Mouse (Mus musculus): Measurements from ENCODE around the gene A630095E13Rik.
"Not testable (repeated sequence)": the region's sequence is repeated elsewhere in the genome, so short reads cannot be mapped to it uniquely, and the experiment has no call there.

Gene A630095E13Rik

DNA sequence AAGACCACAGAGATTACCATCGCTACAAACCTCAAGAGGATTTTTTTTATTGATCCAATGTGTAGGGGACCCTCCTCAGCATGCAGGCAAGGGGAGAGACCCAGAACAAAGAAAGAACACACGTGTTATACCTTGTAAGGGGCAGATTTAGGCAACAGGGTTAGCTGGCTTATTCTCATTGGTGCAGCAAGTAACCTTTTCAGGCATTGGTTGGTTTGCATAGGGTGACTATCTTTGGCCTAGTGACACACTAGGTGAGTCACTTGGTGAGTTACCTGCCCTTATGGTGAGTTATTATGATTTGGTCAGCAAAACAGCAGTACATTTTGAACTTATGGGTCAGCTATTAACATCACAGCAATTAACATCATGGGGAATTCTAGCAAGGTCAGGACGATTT, at the start of gene A630095E13Rik:
A630095E13Rik (minus strand) TSS at position 101 of the 400 bp plus-strand sequence.
- not testable (repeated sequence) for DNase-seq

DNA sequence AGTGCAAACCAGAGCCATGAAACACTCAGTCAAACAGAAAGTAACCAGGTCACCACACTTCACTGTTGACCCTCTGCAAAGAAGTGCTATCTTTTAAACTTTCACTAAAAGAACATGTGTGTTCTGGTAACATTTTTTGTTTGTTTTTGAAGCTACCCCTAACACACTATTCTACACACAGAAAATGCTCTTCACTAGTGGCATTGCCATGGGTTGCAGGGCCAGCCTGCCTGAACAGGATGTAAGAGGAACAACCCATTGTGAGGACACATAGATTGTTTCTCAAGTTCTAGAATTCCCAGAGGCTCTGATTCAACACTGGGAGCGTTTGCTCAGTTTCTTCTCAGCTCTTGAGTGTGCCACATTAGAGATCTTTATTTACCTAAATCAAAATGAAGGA, 49.7 kb upstream of the A630095E13Rik start, which contains the start of gene Acrv1:
Acrv1 (plus strand) TSS at position 301 of the 400 bp plus-strand sequence.
- DNase-seq, result no peak

DNA sequence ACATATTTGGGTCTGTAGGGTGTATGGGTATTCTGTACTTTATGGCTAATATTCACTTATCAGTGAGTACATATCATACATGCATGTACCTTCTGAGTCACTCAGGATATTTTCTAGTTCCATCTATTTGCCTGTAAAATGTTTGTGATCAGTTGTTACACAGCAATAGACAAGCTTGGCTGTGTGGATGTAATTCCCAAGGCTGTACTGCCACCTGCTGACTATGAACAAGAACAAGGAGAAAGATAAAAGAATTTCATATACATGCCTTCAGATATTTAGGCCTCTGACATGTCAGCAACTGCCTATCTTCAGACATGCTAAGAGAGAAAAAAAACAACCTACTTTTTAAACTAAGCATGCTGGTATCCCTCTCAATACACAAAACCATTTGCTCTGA, 44.2 kb upstream of the A630095E13Rik start:
- DNase-seq, result no peak

DNA sequence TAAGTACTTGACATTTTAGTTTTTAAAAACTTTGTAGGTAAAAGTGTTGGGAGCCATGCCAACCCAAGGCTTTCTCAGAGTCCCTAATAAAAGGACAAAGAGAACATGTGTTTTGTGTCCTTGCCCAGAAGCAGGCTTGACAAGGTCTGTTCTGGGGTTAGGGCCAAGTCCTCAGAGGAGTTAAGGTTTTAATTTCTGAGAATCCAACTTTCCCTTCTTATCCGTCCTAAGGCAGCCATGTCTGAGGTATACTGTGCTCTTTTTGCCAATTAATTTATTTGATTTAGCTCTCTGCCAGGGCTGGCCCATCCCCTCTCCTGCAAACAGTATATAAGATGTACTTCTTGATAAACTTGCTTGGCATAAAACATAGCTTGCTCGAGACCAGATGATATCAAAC, 38.2 kb upstream of the A630095E13Rik start:
- DNase-seq, result no peak
